Mouse (Mus musculus): ENCODE results near the gene Mrtfa.

Gene Mrtfa

DNA sequence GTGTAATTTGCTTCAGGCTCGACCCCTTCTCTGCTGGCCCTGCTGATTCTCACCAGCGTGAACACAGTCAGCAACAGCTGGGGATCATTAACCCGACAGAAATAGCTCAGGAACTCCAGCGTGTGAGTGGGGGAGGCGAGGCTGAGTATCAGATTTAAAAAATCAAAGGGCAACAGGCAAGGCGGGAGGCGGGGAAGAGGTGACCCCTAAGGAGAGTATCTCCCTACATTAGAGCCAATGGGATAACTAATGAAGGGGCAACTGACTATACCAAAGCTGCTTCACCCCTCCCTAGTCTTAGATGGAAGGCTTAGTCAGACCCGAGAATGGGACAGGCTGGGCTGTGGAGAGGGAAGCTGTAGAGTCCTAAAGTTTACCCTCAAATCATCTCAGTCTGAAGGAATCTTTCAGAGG, 128.4 kb downstream of the Mrtfa start:
- DNase-seq = no peak

DNA sequence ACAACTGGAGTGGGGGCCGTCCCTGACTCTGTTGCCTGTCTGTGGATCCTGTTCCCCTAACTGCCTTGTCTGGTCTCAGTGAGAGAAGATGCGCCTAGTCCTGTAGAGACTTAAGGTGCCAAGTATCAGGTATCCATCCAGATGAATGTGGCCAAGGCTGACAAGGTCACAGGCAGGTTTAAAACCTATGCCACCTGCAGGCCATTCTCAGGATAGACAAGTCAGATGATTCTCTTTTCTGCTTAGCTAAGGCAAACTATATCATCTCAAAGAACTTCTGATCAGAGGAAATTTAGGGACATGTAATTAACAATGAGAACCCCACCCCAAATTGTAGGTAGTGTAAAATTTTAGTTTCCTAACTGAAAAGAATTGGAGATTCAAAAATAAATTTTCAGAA, 129.6 kb downstream of the Mrtfa start:
- DNase-seq = no peak

DNA sequence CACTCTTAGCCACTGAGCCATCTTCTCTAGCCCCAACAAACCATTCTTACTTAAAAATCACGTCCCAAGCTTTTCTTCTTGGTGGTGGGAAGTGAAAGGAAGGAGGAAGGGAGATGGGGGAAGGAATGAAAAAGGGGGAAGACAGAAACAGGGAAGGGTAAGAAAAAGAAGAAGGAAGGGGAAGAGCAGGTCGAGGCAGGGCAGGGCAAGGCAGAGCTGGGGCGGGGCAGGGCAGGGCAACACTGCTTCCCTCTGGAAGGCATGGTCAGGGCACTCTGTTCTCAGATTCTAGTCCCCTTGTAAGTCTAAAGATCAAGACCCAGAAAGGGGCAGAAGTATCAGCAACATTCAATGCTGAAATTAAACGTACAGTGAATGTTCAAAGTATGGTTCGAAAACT, 132.8 kb downstream of the Mrtfa start:
- no peak for DNase-seq

DNA sequence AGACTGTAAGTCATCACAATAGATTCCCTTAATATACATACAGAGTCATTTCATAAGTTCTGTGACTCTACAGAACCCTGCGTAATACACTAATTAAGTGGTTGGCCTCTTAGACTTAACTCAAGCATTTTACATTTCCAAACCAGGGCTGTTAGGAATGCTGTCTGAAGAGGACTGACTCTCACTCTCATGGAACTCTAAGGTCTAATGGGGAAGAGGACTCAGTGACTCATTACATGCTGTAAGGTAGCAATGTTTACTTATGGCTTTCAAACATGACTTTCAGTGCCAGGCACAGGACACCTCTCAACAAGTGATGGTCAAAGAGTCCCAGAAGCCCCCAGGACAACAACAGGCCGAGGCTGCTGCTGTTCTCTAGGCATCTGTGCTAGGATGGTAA, 135.1 kb downstream of the Mrtfa start:
- no peak for DNase-seq

DNA sequence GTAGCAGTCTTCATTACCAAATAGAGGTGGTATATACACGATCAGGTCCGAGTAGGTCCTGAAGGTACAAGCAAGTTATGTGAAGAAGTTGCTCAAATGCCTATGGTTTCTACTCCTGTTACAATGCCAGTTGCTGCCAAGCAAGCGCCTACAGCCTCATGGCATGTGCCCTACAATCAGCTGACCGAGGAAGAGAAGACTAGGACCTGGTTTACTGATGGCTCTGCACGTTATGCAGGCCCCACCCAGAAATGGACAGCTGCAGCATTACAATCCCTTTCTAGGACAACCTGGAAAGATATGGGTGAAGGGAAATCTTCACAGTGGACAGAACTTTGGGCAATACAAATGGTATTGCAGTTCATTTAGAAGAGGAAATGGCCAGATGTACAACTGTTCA, 138.1 kb downstream of the Mrtfa start:
- no peak for DNase-seq

DNA sequence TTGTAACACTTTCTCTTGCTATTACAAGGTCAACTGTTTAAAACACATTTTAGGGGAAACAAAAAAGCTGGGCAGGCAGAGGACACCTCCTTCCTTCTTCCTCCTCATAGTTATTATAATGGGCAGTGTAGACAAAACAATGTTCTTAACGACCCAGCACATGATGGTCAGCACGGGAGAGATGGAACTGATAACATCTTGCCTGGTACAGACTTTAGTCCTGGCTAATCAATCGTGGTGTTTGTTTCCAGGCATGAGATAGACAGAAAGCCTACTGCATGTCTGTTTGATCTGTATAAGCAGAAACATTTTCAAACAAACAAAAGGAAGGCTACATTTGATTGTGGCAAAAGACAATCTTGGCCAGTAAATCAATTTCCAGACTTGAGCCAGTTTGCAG, 140.1 kb downstream of the Mrtfa start:
- no peak for DNase-seq

DNA sequence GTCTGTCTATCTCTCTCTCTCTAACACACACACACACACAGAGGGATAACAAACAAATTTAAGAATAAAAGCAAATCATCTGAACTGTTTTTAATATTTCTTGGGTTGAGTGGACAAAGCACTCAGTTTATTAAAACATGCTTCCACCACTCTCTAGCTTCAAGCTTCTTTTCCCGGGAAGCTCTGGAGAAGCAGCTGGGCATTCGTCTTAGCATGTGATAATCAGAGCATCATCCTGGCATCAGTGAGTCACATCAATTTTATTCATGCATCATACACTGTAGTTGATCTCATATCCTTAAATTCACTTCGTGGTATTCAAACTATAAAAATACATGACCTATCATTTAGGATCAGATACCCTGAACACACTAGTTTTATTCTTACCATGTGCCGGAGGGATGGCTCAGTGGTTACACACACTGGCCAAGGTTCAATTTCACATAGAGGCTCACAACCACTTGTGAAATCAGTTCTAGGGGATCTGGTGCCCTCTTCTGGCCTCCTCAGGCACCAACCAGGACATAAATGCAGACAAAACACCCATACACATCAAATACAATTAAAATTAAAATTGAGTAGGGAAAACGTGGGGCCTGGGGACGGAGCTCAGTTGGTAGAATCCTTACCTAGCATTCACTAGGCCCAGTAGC, 141.0 kb downstream of the Mrtfa start:
- no peak for DNase-seq

DNA sequence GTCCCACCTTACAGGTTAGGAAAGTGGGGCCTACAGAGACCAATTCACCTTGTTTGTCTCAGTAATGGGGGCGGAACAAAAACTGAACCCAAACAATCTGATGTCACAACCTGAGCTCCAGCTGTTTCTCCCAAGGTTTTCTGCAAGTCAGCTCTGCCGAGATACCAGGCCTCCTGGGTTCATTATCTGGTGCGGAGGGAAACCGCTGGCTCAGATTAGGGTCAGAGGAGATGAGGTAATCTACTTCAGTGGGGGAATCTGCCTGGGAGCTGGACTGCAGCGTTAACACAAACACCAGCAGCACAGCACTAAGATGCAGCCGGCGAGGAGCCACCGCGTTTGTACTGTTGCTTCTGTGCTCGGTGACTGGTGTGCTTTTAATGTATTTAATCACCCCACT, 143.1 kb downstream of the Mrtfa start:
- DNase-seq = no peak

DNA sequence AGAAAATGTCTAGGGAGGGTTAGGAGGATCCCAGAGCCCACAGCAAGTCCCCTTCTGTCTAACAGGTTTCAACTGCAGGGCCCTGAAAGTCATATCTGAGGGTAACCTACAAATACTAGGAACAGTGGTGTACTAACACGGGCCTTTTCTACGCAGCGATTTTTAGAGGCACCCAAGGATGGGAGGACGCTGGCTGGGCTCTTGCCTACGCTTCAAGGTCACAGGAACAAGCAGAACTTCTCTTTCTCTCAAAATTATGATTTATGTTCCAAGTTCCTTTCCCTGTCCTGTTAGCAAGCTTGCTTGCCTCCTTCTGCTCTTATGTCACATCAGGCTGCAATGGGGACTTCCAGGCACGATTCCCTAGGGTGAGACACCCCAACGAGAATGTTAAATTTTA, 144.5 kb downstream of the Mrtfa start:
- DNase-seq = no peak

DNA sequence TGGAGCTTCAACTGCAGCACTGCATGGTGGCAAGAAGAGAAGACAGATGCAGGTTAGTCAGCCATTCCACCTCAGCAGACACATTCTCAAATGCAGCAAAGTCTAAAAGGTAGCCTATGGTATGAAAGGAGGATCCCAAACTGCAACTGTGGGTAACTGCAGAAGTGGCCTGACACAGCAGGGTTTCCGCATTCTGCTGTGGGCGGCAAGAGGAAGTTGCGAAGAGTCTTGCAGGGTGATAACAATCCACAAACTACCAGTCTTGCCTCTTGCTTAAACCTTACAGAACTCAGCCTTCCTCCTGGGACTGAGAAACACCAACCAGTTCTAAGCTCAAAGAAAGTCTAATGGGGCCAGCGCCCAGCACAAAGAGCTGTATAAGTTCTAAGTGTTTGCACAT, 145.2 kb downstream of the Mrtfa start:
- no peak for DNase-seq

DNA sequence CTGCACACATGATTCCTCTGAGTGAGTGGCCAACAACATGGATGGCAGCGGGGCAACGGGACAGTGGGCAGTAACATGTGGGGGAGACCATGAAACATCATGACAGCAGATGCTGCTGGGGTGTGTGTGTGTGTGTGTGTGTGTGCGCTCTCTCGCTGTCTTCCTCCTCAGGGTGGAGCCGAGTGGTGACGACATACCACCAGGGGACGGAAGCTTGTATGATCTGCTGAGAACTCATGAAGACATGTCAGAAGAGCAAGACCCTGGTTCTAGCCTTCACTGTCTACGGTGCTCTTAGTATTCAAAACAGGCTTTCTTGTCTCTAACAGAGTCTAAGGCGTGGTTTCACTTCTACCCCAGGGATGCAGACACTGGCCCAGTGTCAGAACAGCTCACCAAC, 146.1 kb downstream of the Mrtfa start:
- DNase-seq = no peak

DNA sequence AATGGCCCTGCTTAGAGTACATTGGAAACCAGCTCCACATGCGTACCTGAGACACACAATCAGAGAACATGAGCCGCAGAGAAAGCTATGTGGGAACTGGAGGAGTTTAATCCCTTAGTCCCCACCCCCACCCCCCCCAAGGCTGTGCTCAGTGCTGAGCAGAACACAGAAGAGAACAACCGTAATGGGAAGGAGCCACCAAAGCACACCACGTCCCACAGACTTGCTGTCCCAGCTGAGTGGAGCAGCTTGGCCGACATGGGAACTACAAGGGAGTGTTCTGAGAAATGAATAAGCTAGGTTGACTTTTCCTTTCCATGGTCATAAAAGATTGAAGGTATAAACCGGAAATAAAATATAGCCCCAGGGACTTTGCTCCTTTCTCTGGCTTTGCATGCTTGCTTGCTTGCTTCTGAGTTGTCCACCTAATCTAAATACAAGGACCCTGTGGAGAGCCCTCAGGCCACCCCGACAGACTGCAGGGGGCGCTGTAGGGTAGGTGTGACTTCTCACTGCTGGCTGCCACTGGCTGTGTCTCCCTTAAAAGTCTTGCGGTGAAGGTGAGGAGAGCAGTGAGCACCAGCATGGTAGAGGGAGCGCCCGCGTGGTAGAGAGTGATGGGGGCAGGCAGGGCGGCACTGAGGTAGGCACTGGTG, 148.2 kb downstream of the Mrtfa start:
- no peak for DNase-seq

DNA sequence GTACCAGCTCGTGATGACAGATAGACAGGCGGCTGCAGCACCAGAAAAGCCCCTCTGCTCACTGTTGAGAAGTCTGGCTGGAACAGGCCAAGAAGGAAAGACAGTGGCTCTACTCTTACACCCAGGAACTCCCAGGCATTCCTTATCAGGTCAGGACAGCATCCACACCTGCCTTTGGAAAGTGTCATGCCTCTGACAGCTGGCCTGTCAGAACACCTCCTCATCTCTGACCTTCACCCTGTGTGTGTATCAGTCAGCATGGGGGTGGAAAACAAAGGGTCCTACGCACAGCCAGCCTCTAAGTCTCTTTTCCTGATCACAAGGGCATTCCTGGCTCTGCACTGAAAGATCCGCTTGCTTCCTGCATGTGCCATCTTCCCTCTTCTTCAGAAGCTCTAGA, 148.8 kb downstream of the Mrtfa start:
- DNase-seq = no peak

DNA sequence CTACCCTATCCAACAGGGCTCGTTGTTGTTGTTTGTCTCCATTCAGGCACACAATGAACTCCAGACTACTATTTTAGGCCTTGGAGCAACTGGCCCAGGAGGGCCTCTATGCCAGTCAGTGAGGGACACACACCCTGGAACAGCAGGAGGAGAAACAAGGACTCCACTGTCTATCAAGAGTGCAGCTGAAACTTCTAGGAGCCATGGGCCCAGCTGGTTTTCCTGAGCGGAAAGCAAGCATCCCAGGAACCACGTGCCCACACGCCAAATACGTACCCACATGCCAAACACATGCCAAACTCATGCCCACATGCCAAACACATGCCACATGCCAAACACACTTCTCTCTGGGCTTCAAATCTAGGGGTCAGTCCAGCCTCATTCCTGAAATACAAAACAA, 152.1 kb downstream of the Mrtfa start:
- DNase-seq = no peak

DNA sequence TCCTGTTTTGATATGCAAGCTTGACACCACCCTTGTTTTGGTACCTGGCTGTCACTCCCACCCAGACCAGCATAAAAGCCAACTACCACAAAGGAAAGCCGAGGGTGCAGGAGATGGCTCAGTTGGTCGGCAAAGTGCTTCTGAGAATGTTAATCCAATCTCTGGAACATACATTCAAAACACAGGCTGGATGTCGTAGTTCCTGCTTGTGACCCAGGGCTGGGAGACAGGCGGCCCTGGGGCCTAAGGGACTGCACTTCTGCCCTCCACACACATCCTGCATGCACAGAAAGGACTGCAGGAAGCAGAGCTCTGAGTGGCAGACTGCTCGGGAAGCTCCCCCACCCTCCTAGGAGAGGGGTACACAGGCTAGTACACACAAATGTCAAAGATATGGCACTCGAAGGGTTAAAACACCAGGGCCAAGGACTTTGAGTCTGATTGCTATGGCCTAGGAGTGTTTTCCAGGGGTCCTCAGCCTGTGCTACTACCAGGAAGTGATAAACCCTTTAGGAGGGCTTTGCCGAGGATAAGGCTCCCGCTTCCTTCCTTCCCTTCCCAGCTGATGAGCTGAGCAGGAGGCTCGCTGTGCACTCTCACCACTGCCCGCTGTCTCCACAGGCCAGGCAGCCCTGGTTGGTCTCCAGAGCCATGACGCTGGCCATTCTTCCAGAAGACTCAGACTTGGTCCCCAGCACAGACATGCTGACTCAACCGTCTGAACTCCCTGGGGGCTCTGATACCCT, 155.0 kb downstream of the Mrtfa start:
- DNase-seq = no peak

DNA sequence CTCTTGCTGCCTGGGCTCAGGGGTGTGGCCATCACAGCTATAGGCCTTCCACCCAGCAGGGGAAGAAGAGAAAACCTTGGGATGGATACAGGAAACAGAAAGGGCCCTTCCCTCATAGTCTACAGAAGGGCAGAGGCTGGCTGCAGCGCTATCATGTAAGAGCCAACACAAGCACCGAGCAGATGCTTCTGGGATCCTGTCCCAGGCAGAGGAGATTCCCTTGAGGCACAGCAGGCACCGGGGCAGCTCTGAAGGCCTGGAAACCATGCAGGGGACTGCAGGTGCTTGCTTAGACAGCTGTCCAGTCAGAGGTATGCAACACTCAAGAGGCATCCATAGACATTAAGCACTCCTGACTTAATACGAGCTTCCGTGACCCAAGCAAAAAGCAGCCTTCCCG, 156.4 kb downstream of the Mrtfa start:
- DNase-seq = no peak

DNA sequence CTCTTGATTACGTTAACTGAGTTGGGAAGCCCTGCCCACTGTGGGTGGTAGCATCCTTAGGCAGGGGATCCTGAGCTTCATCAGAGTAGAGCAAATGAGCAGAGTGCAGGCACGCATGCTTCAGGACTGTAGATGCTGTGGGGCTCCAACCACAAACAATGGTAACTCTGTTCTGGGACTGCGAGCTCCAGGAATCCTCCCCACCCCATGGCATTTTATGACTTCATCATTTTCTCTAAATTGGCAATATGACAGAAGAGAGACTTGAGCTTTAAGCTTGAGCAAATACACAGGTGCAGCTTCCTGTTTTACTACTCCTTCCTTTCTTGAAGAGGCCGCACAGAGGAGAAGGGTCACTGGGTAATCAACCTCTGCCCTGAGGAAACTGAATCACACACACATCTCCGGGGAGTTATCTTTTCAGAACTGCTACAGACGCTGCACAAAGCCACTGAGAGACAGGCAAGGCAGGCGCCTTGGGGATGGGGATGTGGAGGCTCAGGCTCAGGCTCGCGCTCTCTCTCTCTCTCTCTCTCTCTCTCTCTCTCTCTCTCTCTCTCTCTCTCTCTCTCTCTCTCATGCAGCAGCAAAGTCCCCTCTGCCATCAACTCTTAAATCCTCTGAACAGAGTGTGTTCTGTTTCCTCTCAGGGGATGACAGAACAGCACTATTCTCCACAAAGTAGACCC, 157.5 kb downstream of the Mrtfa start:
- no peak for DNase-seq

DNA sequence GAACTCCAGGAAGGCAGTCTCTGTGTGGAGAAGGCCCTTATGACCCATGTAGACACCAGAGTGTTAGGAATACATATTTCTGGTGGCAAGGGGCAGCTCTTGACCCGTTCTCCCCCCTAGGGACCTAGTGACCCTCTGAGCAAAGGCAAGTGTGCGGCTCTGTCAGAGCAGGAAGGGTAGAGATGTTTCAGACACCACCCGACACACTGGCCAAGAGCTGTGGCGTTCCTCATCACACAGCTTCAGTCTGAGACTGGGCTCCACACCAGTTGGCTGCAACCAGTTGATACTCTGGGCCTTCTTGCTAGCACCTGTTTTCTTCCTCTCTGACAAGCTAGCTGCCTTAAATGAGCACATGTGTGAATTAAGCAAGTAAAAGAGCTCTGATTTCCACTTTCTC, 158.9 kb downstream of the Mrtfa start:
- no peak for DNase-seq

DNA sequence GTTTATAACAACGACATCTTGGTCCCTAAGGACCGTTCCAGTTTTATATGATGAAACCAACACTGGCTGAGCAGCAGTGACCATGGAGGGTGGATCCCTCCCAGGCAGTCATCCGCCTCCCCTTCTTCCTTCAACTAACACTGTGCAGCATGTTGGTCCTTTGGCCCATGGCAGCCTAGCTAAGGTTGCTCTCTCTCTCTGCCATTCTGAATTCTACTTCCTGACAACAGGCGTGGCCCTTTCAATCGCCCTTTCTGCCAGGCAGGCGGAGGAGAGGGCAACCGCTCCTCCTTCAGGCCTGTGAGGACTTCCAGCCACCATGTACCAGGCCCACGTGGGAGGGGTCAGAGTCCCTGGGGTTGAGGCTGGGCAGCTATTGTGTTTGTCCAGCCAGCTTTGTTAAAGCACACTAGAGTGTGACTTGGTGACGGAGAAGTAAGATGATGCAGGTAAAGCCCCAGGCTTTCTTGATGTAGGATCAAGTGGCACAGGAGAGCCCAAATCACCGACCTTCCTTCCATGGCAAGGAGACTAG, 159.6 kb downstream of the Mrtfa start:
- no peak for DNase-seq

DNA sequence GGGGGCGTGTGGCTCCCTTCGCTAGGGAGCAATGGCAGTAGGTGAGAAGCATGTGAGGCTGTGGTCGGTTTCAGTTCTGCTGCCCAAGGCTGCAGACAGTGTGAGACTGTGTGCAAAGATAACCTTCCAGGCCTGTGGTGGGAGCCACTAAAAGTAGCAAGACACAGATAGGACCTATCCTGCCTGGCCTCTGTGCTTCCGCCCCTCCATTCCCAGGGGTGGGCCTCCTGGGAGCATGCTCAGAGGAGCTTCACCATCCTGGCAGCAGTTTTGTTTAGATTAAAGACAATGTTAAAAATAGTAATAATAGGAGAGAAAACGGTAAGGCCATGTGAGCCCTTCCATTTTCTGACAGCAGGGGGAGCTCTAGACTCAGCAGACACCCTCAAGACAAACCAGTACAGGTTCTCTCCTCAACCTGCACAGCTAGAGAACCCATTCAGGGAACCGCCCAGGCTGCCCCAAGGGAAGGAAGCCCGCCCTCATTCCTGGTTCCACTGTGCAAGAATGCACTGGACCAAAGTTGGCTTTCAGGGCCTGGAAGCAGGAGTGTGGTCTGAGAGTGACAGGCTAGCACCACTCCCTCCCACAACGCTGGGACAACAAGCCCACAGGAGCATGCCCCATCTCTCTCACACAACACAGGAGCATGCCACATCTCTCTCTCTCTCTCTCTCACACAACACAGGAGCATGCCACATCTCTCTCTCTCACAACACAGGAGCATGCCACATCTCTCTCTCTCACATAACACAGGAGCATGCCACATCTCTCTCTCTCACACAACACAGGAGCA, 163.0 kb downstream of the Mrtfa start:
- DNase-seq = peak; percentile 88

DNA sequence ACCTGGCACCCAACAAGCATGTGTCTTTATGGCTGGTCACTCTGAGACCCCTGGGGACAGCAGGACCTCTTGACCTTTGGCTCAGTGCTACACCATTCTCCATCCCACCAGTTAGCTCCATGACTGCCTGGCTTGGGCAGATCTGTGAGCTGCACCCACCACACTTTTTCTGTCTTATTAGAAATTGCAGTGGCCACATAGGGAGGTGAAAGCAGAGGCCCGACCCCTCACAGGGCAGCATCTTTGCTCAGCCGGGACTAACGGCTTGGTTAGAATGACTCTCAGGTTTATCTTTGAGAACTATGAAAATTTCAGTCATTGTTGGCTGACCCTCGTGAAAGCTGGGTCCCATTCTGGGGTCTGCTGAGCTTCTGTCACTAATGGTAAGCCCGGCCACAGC, 163.7 kb downstream of the Mrtfa start:
- no peak for DNase-seq

DNA sequence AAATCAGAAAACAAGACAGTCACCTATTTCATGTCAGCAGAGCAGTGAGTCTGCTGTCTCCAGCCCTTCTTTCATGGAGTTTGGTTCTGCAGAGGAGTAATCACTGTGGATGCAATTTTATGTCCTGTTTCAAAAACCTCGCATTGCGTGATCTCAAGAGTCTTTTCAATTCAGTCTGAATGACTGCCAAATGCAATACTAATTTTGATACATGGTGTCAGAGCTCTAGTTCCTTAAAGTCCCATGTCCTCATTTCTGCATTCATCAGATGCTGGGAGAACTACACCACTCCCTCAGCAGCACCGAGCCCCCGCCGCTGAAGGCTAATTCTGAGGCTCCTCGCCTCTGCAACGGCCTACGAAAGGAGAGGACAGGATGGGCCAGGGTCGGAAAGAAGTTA, 166.7 kb downstream of the Mrtfa start:
- no peak for DNase-seq

DNA sequence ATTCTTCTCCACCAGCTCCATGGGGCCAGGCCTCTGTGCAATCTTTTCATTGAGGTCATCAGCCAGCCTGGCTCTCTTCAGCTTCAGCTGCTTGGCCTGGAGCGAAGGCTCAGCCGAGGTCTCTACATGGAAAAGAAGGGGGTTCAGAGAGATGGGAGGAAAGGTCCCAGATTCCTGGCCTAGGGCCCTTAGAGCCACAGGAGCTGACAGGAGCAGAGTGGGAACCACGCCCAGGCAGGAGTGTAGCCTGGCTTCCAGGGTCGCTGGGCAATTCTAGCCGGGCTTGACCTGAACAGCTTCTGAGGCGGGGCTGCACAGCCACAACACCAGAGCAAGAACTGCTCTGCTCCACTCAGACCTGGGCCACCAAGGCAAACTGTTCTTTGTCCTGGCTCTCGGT, 168.1 kb downstream of the Mrtfa start:
- DNase-seq = no peak
